Mouse (Mus musculus) ES-Bruce4 (cell line): ENCODE data around the gene Asns.

Experiments used
- CTCF ChIP-seq: IDR thresholded peaks from one replicate; pipeline ENCODE4 v1.8.1; 2011; ENCODE audit warnings: low read depth, low read length
- POLR2A ChIP-seq: IDR thresholded peaks from one replicate; pipeline ENCODE4 v1.8.1; 2011; ENCODE audit warnings: low read length; ENCODE audit not compliant: insufficient read depth

GRCm38 (mm10) chr6:7693666-7694065, 612 bp upstream of the Asns start:
- TF ChIP-seq CTCF (no peak), POLR2A (no peak)
